Mouse (Mus musculus): ENCODE results near the gene Cmklr1. TPM values are rescaled to one million over a fixed set of nuclear protein-coding genes. Genes with fewer than 3 reads are reported as not detected.

The Cmklr1 gene
- polyA plus RNA-seq, 1 experiment from 2014 or later, result 2.2 TPM

DNA sequence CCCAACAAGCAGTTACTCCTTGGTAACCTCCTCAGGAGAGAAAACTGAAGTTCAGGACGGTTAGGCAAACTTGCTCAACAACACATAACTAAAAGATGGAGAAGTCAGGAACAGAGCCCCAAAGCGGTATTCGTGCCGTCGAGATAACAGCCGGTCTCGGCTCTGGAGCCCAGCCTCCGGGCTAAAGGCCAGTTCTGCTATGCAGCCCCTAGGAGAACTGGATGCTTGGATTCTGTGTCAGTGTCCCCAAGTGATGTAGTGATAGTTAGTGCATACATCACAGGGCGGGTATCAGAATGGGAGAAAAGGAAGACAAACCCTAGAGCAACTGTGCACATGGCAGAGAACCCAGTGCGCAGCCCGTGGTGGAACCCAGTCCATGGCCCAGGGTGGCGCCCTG is 12.2 kb downstream of the Cmklr1 start:
- no peaks in the 10 kb centered on the region for H3K9me3 ChIP-seq (ENCODE audit: control insufficient read depth, low read length)
- H3K4me3 ChIP-seq (ENCODE audit: control insufficient read depth in 1 of 2, insufficient read depth in 1 of 2, low read depth in 1 of 2, low read length in 2 of 2), result no peak overlapping the region
- no peak overlapping the region for H3K4me2 ChIP-seq (ENCODE audit: low read length)
- no peak for ATAC-seq (ENCODE audit: insufficient number of reproducible peaks, insufficient read depth, low FRiP score, low read depth)
- H3K36me3 ChIP-seq (ENCODE audit: control insufficient read depth, insufficient read depth, low read length), result no peaks in the 10 kb centered on the region
- no peak overlapping the region for H3K27ac ChIP-seq (replicated peaks in 1 of 2; ENCODE audit: control insufficient read depth in 1 of 2, insufficient read depth in 1 of 2, low read depth in 2 of 2, low read length in 2 of 2)
- WGBS, result 72% methylated on average over 12 of the region's 12 CpGs
- H3K9ac ChIP-seq (ENCODE audit: low read length), result no peak overlapping the region
- H3K4me1 ChIP-seq (ENCODE audit: control insufficient read depth in 2 of 2, insufficient read depth in 2 of 2, low read length in 2 of 2), result peaks cover 30 to 37% of the 10 kb centered on the region in 2 experiments
- H3K27me3 ChIP-seq (ENCODE audit: control insufficient read depth, insufficient read depth, low read length), result peaks cover 28% of the 10 kb centered on the region; the same call in 1 of the 2 replicates

DNA sequence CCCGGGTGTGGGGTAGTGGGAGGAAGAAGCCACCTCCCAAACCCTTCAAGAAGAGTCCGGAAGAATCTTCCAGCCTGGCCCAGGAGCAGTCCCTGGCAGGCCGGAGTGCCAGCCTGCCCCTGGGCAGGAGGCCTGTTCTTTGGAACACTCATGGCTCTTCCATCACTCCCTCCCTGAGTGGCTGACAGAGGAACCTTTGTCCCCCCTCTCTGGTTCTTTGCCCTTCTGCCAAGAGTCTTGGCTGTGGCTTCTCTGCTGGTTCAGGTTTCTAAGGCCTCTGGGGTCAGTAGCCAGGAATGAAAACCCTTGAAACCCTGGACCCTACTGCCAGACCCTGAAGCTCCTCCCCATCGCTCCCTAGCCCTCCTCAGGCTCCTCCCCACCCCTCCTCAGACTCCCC is 12.6 kb downstream of the Cmklr1 start:
- no peak overlapping the region for H3K27ac ChIP-seq (replicated peaks in 1 of 2; ENCODE audit: control insufficient read depth in 1 of 2, insufficient read depth in 1 of 2, low read depth in 2 of 2, low read length in 2 of 2)
- ATAC-seq (ENCODE audit: insufficient number of reproducible peaks, insufficient read depth, low FRiP score, low read depth), result no peak
- H3K4me2 ChIP-seq (ENCODE audit: low read length), result no peak overlapping the region
- 88% methylated on average over 4 of the region's 4 CpGs for WGBS
- peaks cover 28% of the 10 kb centered on the region; the same call in 1 of the 2 replicates for H3K27me3 ChIP-seq (ENCODE audit: control insufficient read depth, insufficient read depth, low read length)
- peaks cover 32 to 36% of the 10 kb centered on the region in 2 experiments for H3K4me1 ChIP-seq (ENCODE audit: control insufficient read depth in 2 of 2, insufficient read depth in 2 of 2, low read length in 2 of 2)
- no peaks in the 10 kb centered on the region for H3K36me3 ChIP-seq (ENCODE audit: control insufficient read depth, insufficient read depth, low read length)
- H3K9me3 ChIP-seq (ENCODE audit: control insufficient read depth, low read length), result no peaks in the 10 kb centered on the region
- no peak overlapping the region for H3K4me3 ChIP-seq (ENCODE audit: control insufficient read depth in 1 of 2, insufficient read depth in 1 of 2, low read depth in 1 of 2, low read length in 2 of 2)
- H3K9ac ChIP-seq (ENCODE audit: low read length), result no peak overlapping the region

DNA sequence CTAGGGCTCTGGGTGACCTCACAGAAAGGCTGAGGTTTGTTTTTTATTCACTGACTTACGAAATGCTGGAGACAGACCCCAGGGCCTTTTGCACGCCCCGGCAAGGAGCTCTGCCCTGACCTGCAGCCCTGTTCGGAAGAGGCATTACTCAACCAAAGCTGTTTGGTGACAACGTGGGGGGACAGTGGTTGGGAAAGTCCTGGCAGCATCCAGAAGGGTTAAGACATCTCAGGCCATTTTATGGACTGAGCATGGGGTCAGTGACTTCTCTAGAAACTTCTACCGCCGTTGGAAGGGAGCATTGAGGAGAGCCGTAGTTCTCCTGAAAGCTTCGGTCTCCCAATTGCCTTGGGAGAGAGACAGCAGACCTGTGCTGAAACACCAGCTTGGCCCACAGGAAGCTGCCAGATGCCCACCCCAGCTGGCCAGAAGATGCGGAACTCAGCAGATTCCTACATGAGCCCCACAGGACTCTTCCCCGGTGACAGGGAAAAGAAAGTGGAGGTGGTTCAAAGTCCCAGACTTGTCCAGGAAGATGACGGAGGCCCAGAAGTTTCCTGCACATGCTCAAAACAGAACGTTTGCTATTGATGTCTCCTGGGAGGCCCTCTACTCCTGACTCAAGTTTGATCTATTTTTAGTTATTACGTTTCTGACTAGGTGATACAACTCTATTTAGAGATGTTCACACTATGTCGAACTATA is 14.2 kb downstream of the Cmklr1 start:
- Histone ChIP-seq H3K36me3 (ENCODE audit: control insufficient read depth, insufficient read depth, low read length) (no peaks in the 10 kb centered on the region), H3K4me3 (ENCODE audit: control insufficient read depth in 1 of 2, insufficient read depth in 1 of 2, low read depth in 1 of 2, low read length in 2 of 2) (no peak overlapping the region), H3K4me1 (ENCODE audit: control insufficient read depth in 2 of 2, insufficient read depth in 2 of 2, low read length in 2 of 2) (peaks cover 32 to 36% of the 10 kb centered on the region in 2 experiments), H3K9ac (ENCODE audit: low read length) (no peak overlapping the region), H3K27me3 (ENCODE audit: control insufficient read depth, insufficient read depth, low read length) (peaks cover 21% of the 10 kb centered on the region), H3K9me3 (ENCODE audit: control insufficient read depth, low read length) (no peaks in the 10 kb centered on the region), H3K4me2 (ENCODE audit: low read length) (no peak overlapping the region), H3K27ac (replicated peaks in 1 of 2; ENCODE audit: control insufficient read depth in 1 of 2, insufficient read depth in 1 of 2, low read depth in 2 of 2, low read length in 2 of 2) (no peak overlapping the region)
- 64% methylated on average over 15 of the region's 15 CpGs for WGBS
- no peak for ATAC-seq (ENCODE audit: insufficient number of reproducible peaks, insufficient read depth, low FRiP score, low read depth)

DNA sequence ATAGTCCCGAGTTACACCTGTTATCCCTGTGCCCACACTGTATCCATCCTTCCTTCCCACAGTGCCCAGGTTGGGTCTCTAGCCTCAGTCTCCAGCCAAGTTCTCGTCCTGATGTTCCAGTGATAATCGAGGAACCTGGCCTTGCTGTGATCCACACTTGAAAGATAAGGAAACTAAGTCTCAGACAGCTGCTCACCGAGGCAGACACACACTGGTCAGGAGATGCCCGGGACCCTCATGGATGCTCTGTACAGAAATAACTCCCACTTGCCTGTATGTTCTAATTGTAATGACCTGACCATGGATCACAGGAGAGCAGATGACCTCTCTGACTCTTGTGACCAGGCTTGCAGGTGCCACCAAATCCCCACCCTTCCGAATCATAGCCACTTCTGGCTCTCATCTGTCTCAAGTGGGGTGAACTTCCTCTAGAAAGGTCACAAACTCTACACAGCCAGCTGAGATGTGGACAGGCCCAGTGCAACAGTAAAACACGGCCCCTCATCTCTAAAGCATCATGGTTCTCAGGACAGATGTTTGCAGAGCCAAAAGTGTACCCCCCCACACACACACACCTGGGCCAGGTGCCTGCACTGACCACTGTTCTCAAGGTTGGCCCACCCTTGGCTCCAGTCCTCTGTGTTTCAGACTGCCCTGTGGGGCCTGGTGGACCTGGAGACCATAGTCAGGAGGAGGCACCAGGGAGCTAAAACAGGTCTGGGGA is 15.2 kb downstream of the Cmklr1 start:
- peaks cover 17% of the 10 kb centered on the region for H3K27me3 ChIP-seq (ENCODE audit: control insufficient read depth, insufficient read depth, low read length)
- no peak overlapping the region for H3K27ac ChIP-seq (replicated peaks in 1 of 2; ENCODE audit: control insufficient read depth in 1 of 2, insufficient read depth in 1 of 2, low read depth in 2 of 2, low read length in 2 of 2)
- H3K4me2 ChIP-seq (ENCODE audit: low read length), result no peak overlapping the region
- WGBS, result 57% methylated on average over 7 of the region's 7 CpGs
- H3K9me3 ChIP-seq (ENCODE audit: control insufficient read depth, low read length), result no peaks in the 10 kb centered on the region
- H3K9ac ChIP-seq (ENCODE audit: low read length), result no peak overlapping the region
- H3K4me3 ChIP-seq (ENCODE audit: control insufficient read depth in 1 of 2, insufficient read depth in 1 of 2, low read depth in 1 of 2, low read length in 2 of 2), result no peak overlapping the region
- H3K4me1 ChIP-seq (ENCODE audit: control insufficient read depth in 2 of 2, insufficient read depth in 2 of 2, low read length in 2 of 2), result peaks cover 32 to 36% of the 10 kb centered on the region in 2 experiments
- no peaks in the 10 kb centered on the region for H3K36me3 ChIP-seq (ENCODE audit: control insufficient read depth, insufficient read depth, low read length)
- ATAC-seq (ENCODE audit: insufficient number of reproducible peaks, insufficient read depth, low FRiP score, low read depth), result no peak

DNA sequence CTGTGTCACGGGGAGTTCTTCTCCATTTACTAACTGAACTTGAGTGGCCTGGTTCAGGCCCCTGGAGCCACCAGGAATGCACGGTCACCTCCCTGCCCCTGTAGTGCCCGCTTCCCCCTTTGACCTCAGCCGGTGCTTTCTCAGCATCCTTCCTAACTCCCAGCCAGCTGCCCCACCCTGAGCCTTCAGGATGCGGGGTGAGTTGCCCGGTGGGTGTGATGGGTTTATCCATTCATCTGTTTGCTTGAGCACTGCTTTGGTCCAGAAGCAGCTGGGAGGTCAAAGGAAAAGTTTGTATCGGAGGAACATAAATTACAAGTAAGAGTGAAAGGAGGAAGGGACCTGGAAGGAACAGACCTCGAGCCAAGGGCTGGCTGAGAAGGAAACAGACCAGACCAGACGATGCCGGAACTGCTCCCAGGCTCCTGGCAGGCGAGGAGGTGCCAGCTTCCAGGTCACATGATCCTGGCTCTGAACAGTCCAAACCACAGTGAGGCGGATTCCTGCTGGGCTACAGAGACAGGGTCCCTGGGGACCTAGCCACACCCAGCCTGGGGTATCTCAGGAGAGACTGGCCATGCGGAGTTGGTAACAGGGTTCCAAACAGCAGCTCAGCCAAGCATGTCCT is 16.1 kb downstream of the Cmklr1 start:
- H3K9ac ChIP-seq (ENCODE audit: low read length), result no peak overlapping the region
- H3K36me3 ChIP-seq (ENCODE audit: control insufficient read depth, insufficient read depth, low read length), result no peaks in the 10 kb centered on the region
- H3K27ac ChIP-seq (replicated peaks in 1 of 2; ENCODE audit: control insufficient read depth in 1 of 2, insufficient read depth in 1 of 2, low read depth in 2 of 2, low read length in 2 of 2), result peak overlapping the region in 1 of 2 experiments; percentile 47; a peak in 2 of 4 replicates
- 52% methylated on average over 13 of the region's 13 CpGs for WGBS
- H3K4me3 ChIP-seq (ENCODE audit: control insufficient read depth in 1 of 2, insufficient read depth in 1 of 2, low read depth in 1 of 2, low read length in 2 of 2), result no peak overlapping the region
- H3K4me1 ChIP-seq (ENCODE audit: control insufficient read depth in 2 of 2, insufficient read depth in 2 of 2, low read length in 2 of 2), result peaks cover 32 to 36% of the 10 kb centered on the region in 2 experiments
- peak; percentile 63; the same call in 1 of the 2 replicates for ATAC-seq (ENCODE audit: insufficient number of reproducible peaks, insufficient read depth, low FRiP score, low read depth)
- H3K4me2 ChIP-seq (ENCODE audit: low read length), result no peak overlapping the region
- no peaks in the 10 kb centered on the region for H3K9me3 ChIP-seq (ENCODE audit: control insufficient read depth, low read length)
- peaks cover 21% of the 10 kb centered on the region for H3K27me3 ChIP-seq (ENCODE audit: control insufficient read depth, insufficient read depth, low read length)

DNA sequence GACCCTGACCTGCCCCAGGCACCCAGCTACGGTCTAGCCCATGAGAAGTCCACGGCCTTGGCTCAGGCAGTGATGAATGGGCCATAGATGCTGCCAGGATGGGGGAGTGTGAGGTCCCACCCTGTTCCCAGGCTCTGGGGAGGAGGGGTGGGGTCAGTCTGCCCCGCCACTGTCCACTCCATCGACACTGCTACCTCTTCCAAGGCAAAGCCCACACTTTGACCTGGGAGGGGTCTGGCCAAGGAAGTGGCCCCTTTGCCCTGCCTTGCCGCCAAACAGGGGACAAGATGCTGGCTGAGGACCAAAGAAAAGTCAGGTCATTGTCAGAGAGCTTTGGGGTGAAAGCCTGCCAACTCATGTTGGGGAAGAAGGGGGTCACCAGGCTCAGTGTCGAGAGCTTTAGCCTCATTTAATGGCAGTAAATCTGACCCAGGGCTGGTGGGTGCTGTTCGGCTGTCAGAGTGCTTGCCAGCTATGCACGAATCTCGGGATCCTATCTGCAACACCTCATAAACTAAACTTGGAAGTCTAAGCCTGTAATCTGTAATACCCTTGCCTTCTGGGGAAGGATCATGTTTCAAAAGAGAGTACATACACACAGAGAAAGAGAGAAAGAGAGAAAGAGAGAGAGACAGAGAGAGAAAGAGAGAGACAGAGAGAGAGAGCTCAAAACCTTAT is 17.1 kb downstream of the Cmklr1 start:
- no peak overlapping the region for H3K4me2 ChIP-seq (ENCODE audit: low read length)
- 38% methylated on average over 9 of the region's 9 CpGs for WGBS
- H3K4me3 ChIP-seq (ENCODE audit: control insufficient read depth in 1 of 2, insufficient read depth in 1 of 2, low read depth in 1 of 2, low read length in 2 of 2), result no peak overlapping the region
- H3K27me3 ChIP-seq (ENCODE audit: control insufficient read depth, insufficient read depth, low read length), result peaks cover 16% of the 10 kb centered on the region
- peaks cover 36 to 37% of the 10 kb centered on the region in 2 experiments for H3K4me1 ChIP-seq (ENCODE audit: control insufficient read depth in 2 of 2, insufficient read depth in 2 of 2, low read length in 2 of 2)
- ATAC-seq (ENCODE audit: insufficient number of reproducible peaks, insufficient read depth, low FRiP score, low read depth), result no peak
- no peak overlapping the region; a peak in 1 of 4 replicates for H3K27ac ChIP-seq (replicated peaks in 1 of 2; ENCODE audit: control insufficient read depth in 1 of 2, insufficient read depth in 1 of 2, low read depth in 2 of 2, low read length in 2 of 2)
- H3K9ac ChIP-seq (ENCODE audit: low read length), result no peak overlapping the region
- no peaks in the 10 kb centered on the region for H3K36me3 ChIP-seq (ENCODE audit: control insufficient read depth, insufficient read depth, low read length)
- no peaks in the 10 kb centered on the region for H3K9me3 ChIP-seq (ENCODE audit: control insufficient read depth, low read length)

DNA sequence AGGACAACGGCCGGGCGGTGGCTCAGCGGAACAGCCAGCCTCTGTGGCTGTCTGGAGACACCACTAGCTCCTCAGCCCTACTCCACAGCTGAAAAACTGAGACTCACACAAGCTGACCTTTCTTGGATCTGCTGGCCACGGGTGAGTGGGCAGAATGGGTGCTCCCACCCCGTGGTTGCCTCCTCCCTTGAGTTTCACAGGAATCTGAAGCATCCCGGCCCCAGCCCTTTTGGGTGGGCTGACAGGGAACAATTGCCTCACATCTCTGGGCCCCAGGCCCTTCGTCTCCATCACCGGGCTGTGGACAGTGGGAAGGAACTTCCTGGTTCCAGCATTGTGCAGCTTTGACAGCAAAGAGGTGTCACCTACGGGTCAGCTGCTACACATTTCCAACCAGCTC is 20.1 kb downstream of the Cmklr1 start:
- no peaks in the 10 kb centered on the region for H3K9me3 ChIP-seq (ENCODE audit: control insufficient read depth, low read length)
- no peak overlapping the region for H3K4me3 ChIP-seq (ENCODE audit: control insufficient read depth in 1 of 2, insufficient read depth in 1 of 2, low read depth in 1 of 2, low read length in 2 of 2)
- 56% methylated on average over 10 of the region's 10 CpGs for WGBS
- H3K27ac ChIP-seq (replicated peaks in 1 of 2; ENCODE audit: control insufficient read depth in 1 of 2, insufficient read depth in 1 of 2, low read depth in 2 of 2, low read length in 2 of 2), result no peak overlapping the region
- peaks cover 39 to 45% of the 10 kb centered on the region in 2 experiments for H3K4me1 ChIP-seq (ENCODE audit: control insufficient read depth in 2 of 2, insufficient read depth in 2 of 2, low read length in 2 of 2)
- no peak overlapping the region for H3K4me2 ChIP-seq (ENCODE audit: low read length)
- no peak overlapping the region for H3K9ac ChIP-seq (ENCODE audit: low read length)
- no peaks in the 10 kb centered on the region for H3K36me3 ChIP-seq (ENCODE audit: control insufficient read depth, insufficient read depth, low read length)
- peaks cover 13% of the 10 kb centered on the region; the same call in 1 of the 2 replicates for H3K27me3 ChIP-seq (ENCODE audit: control insufficient read depth, insufficient read depth, low read length)
- ATAC-seq (ENCODE audit: insufficient number of reproducible peaks, insufficient read depth, low FRiP score, low read depth), result no peak

All from heart, embryonic 14.5 days (tissue).